Mouse (Mus musculus) limb, embryonic 13.5 days (tissue): ENCODE data around the gene Gm20388. TPM values are rescaled to one million over a fixed set of nuclear protein-coding genes. Genes with fewer than 3 reads are reported as not detected.

ENCODE experiments used
- ATAC-seq: fragments of 200-750 bp; cut with Nextera tagmentation; 2 replicates; pipeline ENCODE4 v1.8.0; 2017; ENCODE audit warnings: low read depth, moderate number of reproducible peaks, moderate TSS enrichment; ENCODE audit not compliant: low FRiP score
- H3K27ac ChIP-seq: fragments of 300-500 bp; sonication (generic); 2 replicates; pipeline ENCODE4 v1.5.1; 2015; ENCODE audit warnings: inconsistent platforms, mild to moderate bottlenecking, moderate library complexity
- H3K27me3 ChIP-seq: fragments of 300-500 bp; sonication (generic); 2 replicates; pipeline ENCODE4 v1.6.1; 2015; ENCODE audit warnings: mild to moderate bottlenecking, inconsistent platforms
- H3K36me3 ChIP-seq: fragments of 300-500 bp; sonication (generic); 2 replicates; pipeline ENCODE4 v1.6.1; 2015; ENCODE audit warnings: inconsistent platforms, mild to moderate bottlenecking, moderate library complexity
- H3K4me1 ChIP-seq: fragments of 300-500 bp; sonication (generic); 2 replicates; pipeline ENCODE4 v1.6.1; 2015; ENCODE audit warnings: inconsistent platforms
- H3K4me2 ChIP-seq: fragments of 300-500 bp; sonication (generic); replicated peaks from 2 replicates; pipeline ENCODE4 v1.6.1; 2015; ENCODE audit warnings: inconsistent platforms, mild to moderate bottlenecking, moderate library complexity
- H3K4me3 ChIP-seq: fragments of 300-500 bp; sonication (generic); 2 replicates; pipeline ENCODE4 v1.5.1; 2015; ENCODE audit warnings: moderate library complexity, mild to moderate bottlenecking, inconsistent platforms
- H3K9ac ChIP-seq: fragments of 300-500 bp; sonication (generic); 2 replicates; pipeline ENCODE4 v1.6.1; 2015; ENCODE audit warnings: mild to moderate bottlenecking, inconsistent platforms
- H3K9me3 ChIP-seq: fragments of 300-500 bp; sonication (generic); 2 replicates; pipeline ENCODE4 v1.6.1; 2016; ENCODE audit warnings: inconsistent platforms
- WGBS: fragments of 180-500 bp; shearing (Covaris S2); methylation state at CpG from one replicate; pipeline ENCODE4 v1.1.7; 2015; 5-methylcytosine and 5-hydroxymethylcytosine counted together
- polyA plus RNA-seq: library from polyadenylated mRNA; unstranded; fragments of >200 nt; fragmentation: Nextera tagmentation; extraction: Ambion mirVana; gene quantifications from 2 replicates; pipeline ENCODE4 v1.2.1, GENCODE M21; 2015

Gene Gm20388
- polyA plus RNA-seq, 1 experiment from 2014 or later, result 7.1 TPM

DNA sequence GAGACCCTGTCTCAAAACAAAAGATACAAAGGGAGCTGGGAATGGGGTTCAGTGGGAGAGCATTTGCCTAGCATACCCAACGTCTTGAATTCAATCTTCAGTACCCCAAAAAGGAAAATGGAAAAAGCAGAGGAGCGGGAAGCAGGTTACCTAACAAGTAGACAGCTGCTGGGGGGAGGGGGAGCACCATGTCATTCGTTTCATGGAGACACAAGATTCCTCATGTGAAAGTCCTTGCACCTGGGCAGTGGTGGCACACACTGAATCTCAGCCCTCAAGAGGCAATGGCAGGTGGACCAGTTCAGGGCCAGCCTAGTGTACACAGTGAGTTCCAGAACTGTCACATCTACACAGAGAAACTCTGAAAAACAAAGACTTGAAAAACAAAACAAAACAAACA, 3946.7 kb downstream of the Gm20388 start:
- Histone ChIP-seq H3K4me3 (no peak overlapping the region), H3K27ac (no peak overlapping the region), H3K9ac (no peak overlapping the region), H3K27me3 (peaks cover 20% of the 10 kb centered on the region), H3K9me3 (peaks cover 4% of the 10 kb centered on the region; the same call in 1 of the 2 replicates), H3K4me2 (no peak overlapping the region), H3K4me1 (peaks cover 12% of the 10 kb centered on the region; the same call in 1 of the 2 replicates), H3K36me3 (no peaks in the 10 kb centered on the region)
- 70% methylated on average over 3 of the region's 3 CpGs for WGBS
- ATAC-seq, result no peak

DNA sequence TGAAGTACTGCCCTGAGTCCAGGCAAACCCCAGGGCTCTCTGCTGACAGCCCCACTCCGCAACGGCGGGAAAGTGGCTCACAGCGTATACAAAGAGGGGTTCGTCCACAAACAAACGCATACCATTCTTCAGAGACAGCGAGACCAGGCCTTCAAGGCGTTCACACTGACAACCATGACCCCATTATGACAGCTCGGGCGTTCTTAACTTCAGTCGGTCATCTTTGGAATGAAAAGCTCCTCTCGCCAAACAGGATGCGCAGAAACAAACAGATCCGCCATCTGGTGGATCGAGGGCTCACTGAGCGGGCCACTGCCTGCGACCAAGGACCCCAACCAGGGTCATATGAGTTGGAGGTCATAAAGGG, 3947.9 kb downstream of the Gm20388 start:
- ATAC-seq, result 0 out of 2 replicates have a peak, but pooled peaks have one; percentile 4
- under 1% methylated on average over 17 of the region's 17 CpGs for WGBS
- H3K9ac ChIP-seq, result peak overlapping the region; percentile 71

DNA sequence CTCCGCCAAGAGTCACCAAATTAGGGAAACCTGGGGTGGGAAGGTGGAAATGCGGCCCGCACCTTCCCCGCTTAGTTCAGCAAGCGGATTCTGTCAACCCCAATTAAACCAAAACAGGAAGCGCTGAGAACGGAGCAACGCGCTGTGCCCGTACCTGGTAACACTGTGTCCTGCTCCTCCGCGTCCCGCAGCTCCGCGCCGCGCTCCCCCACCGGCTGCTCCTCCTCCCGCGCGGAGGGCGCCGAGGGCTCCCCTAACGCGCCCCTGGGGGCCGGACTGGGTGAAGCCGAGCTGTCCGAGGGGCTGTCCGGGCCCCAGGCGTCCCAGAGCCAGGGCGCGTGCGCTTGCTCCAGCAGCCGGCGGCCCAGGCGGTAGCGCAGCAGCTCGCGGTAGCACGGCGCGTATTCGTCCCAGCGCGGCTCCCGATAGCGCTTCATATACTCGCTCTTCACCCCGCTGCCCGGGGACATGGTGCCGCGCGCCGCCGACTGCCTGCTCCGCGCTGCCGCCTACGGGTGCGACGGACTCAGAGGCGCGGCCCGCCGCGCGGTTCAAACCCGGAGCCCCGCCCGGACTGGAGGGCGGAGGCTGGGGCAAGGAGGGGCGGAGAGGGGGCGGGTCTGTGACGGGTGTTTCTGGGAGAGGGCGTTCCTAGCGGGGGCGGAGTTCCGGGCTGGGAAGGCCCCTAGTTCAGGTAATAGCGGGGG, 3948.5 kb downstream of the Gm20388 start:
- H3K9ac ChIP-seq, result peak overlapping the region; percentile 72
- H3K9me3 ChIP-seq, result peaks cover 4% of the 10 kb centered on the region; the same call in 1 of the 2 replicates
- ATAC-seq, result peak; percentile 96
- peak overlapping the region; percentile 94 for H3K4me2 ChIP-seq
- peaks cover 36% of the 10 kb centered on the region for H3K27me3 ChIP-seq
- H3K4me1 ChIP-seq, result peaks cover 12% of the 10 kb centered on the region; the same call in 1 of the 2 replicates
- under 1% methylated on average over 75 of the region's 79 CpGs for WGBS
- H3K27ac ChIP-seq, result no peak overlapping the region
- H3K36me3 ChIP-seq, result no peaks in the 10 kb centered on the region
- H3K4me3 ChIP-seq, result peak overlapping the region; percentile 77

More for the DNA sequence above, 3947.9 kb downstream of the Gm20388 start:
- Histone ChIP-seq H3K4me2 (peak overlapping the region; percentile 94), H3K9me3 (peaks cover 4% of the 10 kb centered on the region; the same call in 1 of the 2 replicates), H3K4me1 (peaks cover 12% of the 10 kb centered on the region; the same call in 1 of the 2 replicates), H3K36me3 (no peaks in the 10 kb centered on the region), H3K4me3 (peak overlapping the region; percentile 77), H3K27ac (no peak overlapping the region), H3K27me3 (peaks cover 32% of the 10 kb centered on the region)

DNA sequence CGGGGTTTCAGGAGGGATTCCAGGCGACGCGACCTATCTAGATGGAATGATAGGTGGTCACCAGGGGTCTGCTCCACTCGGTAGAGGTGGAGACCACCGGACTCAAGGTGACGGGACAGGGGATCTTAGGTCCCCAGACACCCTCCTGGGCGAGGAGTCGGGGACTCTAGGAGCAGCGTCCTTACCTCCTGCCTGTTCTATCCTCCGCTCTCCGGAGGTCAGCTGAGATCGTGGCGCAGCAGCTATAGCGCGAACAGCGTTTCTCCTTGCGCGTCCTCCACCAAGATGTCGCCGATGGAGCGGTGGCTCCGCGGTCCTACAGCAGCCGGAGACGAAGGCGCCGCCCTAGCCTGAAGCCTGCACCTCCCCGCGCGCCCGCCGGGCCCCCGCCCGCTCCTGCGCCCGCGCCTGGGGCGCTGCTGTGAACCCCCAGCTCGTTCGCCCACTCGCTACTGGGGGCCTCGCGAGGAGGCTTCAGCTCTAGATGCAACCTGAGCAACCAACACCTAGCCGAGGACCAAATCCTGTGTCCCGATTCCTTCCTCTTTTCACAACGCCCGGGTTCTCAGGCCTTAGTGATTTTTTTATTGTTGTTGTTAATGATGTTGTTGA, 3949.1 kb downstream of the Gm20388 start, which contains the start of gene Ccsap:
TSS of gene Ccsap (minus strand) at position 562 of the 612 bp plus-strand sequence.
- H3K27ac ChIP-seq, result peak within 1 kb of the TSS; percentile 8; the same call in 1 of the 2 replicates
- H3K4me3 ChIP-seq, result peak within 1 kb of the TSS; percentile 77
- H3K9me3 ChIP-seq, result peaks cover 1% of the 10 kb centered on the region; the same call in 1 of the 2 replicates
- peak within 1 kb of the TSS; percentile 94 for H3K4me2 ChIP-seq
- peak within 1 kb of the TSS; percentile 72 for H3K9ac ChIP-seq
- WGBS, result 2% methylated on average over 48 of the region's 48 CpGs
- peaks cover 42% of the 10 kb centered on the region for H3K27me3 ChIP-seq
- peaks cover 12% of the 10 kb centered on the region; the same call in 1 of the 2 replicates for H3K4me1 ChIP-seq
- H3K36me3 ChIP-seq, result no peaks in the 10 kb centered on the region
- ATAC-seq, result no peak

DNA sequence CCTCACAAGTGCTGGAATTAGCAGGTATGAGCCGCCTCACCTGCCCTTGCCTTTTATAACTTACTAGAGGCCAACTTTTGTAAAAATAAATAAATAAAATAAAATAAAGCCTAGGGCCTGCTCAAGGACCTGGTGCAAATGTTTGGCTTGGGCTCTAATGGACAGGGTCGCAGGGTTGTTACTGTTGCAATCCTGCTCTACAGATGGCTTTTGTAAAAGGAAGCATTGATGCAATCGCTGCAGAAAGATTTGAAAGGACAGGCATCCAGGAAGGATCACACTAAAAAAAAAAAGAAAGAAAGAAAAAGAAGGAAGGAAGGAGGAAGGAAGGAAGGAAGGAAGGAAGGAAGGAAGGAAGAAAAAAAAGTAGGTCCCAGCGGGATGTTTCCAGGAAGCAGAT, 3949.7 kb downstream of the Gm20388 start:
- peaks cover 44% of the 10 kb centered on the region for H3K27me3 ChIP-seq
- H3K9me3 ChIP-seq, result no peaks in the 10 kb centered on the region
- H3K9ac ChIP-seq, result no peak overlapping the region
- peak overlapping the region; percentile 94 for H3K4me2 ChIP-seq
- no peak for ATAC-seq
- no peaks in the 10 kb centered on the region for H3K36me3 ChIP-seq
- 74% methylated on average over 4 of the region's 4 CpGs for WGBS
- H3K4me3 ChIP-seq, result peak overlapping the region; percentile 77
- H3K4me1 ChIP-seq, result peaks cover 12% of the 10 kb centered on the region; the same call in 1 of the 2 replicates
- H3K27ac ChIP-seq, result no peak overlapping the region

DNA sequence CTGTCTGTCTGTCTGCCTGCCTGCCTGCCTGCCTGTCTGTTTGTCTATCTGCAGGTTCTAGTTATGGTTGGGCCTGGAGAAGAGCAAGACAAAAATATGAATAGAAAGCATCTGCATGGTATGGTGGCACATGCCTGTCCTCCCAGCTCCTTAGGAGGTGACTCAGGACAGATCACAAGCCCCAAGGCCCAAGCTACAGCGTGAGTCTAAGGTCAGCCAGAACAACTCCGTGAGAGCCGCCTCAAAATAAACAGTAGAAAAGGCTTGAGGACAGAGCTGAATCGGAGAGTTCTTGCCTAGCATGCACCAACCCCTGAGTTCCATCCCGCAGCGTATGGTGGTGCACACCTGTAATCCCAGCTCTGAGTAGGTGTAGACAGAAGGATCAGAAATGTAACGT, 3955.1 kb downstream of the Gm20388 start:
- Histone ChIP-seq H3K27me3 (peaks cover 36% of the 10 kb centered on the region), H3K36me3 (no peaks in the 10 kb centered on the region), H3K4me2 (no peak overlapping the region), H3K4me1 (no peaks in the 10 kb centered on the region), H3K4me3 (no peak overlapping the region), H3K27ac (no peak overlapping the region), H3K9ac (no peak overlapping the region), H3K9me3 (no peaks in the 10 kb centered on the region)
- ATAC-seq, result no peak
- WGBS, result 79% methylated on average over 7 of the region's 7 CpGs

DNA sequence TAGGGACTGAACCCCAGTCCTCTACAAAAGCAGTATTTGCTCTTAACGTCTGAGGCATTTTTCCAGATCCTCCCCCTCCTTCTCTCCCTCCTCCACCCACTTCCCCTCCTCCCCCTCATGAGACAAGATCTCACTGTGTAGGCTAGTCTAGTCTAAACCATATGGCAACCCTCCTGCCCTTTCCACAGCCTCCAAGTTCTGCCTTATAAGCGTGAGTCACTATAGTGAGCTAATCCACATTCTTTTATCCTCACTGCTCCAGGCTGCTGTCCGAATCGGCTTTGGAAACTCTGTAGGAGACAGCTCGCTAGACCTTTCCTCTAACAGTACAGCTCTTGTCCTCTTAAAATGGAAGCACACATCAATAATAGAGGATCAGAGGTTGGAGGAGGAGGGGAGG, 3956.3 kb downstream of the Gm20388 start:
- Histone ChIP-seq H3K27ac (no peak overlapping the region), H3K4me2 (no peak overlapping the region), H3K27me3 (peaks cover 28% of the 10 kb centered on the region), H3K9ac (no peak overlapping the region), H3K4me3 (no peak overlapping the region), H3K4me1 (0 out of 2 replicates have a peak, but pooled peaks cover 2% of the 10 kb centered on the region), H3K36me3 (no peaks in the 10 kb centered on the region), H3K9me3 (no peaks in the 10 kb centered on the region)
- no peak for ATAC-seq
- WGBS, result 33% methylated on average over 5 of the region's 5 CpGs

DNA sequence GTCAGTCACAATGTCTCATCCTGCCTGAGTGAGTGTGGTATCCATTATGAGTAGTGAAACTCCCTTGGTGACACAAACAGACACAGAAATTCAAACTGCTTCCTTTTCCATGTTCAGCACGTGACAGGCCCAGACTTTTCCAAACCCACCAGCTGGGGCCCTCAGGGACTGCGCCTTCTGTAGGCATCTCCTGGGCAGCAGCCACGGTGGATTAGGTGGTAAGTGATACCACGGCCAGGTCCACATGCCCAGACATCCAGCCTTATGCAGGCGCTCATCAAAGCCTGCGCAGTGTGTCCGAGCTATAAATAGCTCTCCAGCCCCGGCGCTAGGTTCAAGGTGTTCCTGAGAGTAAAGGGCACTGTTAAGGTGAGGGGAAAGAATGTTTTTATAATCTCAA, 3961.4 kb downstream of the Gm20388 start:
- no peaks in the 10 kb centered on the region for H3K9me3 ChIP-seq
- ATAC-seq, result no peak
- no peak overlapping the region for H3K9ac ChIP-seq
- H3K4me3 ChIP-seq, result no peak overlapping the region
- H3K36me3 ChIP-seq, result no peaks in the 10 kb centered on the region
- 54% methylated on average over 9 of the region's 9 CpGs for WGBS
- no peak overlapping the region for H3K4me2 ChIP-seq
- H3K4me1 ChIP-seq, result 0 out of 2 replicates have a peak, but pooled peaks cover 4% of the 10 kb centered on the region
- no peak overlapping the region for H3K27ac ChIP-seq
- H3K27me3 ChIP-seq, result no peaks in the 10 kb centered on the region

DNA sequence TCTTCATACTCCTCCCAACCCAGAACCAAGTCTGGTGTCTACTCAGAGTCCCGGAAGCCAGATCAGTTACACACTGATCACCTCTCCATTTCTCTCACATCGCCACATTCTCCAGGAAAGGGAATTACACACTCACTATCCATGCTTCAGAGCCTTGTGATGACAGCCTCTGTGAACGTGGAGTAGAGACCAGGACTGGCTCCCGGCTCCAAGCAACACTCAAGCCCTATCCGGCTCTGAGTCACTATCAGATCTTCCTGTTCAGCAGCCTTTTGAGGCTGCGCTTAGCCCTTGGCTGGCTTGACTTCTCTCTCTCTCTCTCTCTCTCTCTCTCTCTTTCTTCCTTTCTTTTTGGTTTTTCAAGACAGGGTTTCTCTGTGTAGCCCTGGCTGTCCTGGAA, 3962.7 kb downstream of the Gm20388 start:
- Histone ChIP-seq H3K27ac (no peak overlapping the region), H3K4me3 (no peak overlapping the region)
- WGBS, result 80% methylated on average over 6 of the region's 6 CpGs

DNA sequence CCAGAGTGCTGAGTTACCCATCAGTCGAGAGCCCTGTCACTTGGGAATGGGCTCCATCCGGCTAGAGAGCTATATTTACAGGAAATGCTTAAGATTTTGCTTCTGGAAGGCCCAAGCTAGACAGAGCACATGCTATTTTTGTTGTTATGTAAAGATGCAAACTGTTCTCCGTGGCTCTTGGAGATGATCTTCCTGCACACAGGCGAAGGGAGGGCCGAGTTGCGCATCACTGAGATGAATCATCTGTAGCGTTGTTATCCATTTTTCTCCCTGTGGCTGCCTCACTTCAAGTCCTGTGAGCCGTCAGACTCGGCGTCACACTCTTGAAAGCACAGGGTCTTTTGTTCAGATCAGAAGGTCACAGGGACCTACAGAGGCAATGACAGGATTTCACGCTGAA, 3963.7 kb downstream of the Gm20388 start:
- Histone ChIP-seq H3K27me3 (no peaks in the 10 kb centered on the region), H3K4me2 (no peak overlapping the region), H3K36me3 (no peaks in the 10 kb centered on the region), H3K27ac (no peak overlapping the region), H3K4me1 (0 out of 2 replicates have a peak, but pooled peaks cover 4% of the 10 kb centered on the region), H3K9ac (no peak overlapping the region), H3K9me3 (no peaks in the 10 kb centered on the region), H3K4me3 (no peak overlapping the region)
- no peak for ATAC-seq
- WGBS, result 85% methylated on average over 11 of the region's 11 CpGs

More for the DNA sequence above, 3962.7 kb downstream of the Gm20388 start:
- H3K9me3 ChIP-seq, result no peaks in the 10 kb centered on the region
- H3K4me2 ChIP-seq, result no peak overlapping the region
- no peaks in the 10 kb centered on the region for H3K27me3 ChIP-seq
- H3K9ac ChIP-seq, result no peak overlapping the region
- 0 out of 2 replicates have a peak, but pooled peaks cover 4% of the 10 kb centered on the region for H3K4me1 ChIP-seq
- no peak for ATAC-seq
- H3K36me3 ChIP-seq, result no peaks in the 10 kb centered on the region

DNA sequence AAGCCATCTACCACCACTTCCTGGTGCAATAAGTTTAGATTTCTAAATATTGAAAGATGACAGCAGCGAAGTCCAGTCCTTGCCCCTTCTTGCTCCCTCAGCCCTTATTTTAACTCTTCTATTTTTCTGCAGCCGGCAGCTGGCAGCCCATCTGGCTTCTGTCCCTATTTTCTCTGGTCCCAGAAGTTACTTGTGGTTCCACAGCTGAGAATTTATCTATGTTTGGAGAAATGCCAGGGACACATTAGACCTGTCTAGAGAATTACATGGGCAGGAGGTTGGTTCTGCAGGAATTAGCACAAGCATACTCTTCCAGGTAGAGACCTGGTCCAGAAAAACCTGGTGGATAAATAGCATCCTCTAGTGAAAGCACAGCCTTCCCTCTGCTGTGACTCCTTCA, 3967.2 kb downstream of the Gm20388 start:
- Histone ChIP-seq H3K4me2 (no peak overlapping the region), H3K27me3 (no peaks in the 10 kb centered on the region), H3K36me3 (no peaks in the 10 kb centered on the region), H3K4me1 (no peaks in the 10 kb centered on the region), H3K4me3 (no peak overlapping the region), H3K9ac (no peak overlapping the region), H3K9me3 (no peaks in the 10 kb centered on the region), H3K27ac (no peak overlapping the region)
- 66% methylated on average over 2 of the region's 2 CpGs for WGBS
- no peak for ATAC-seq

DNA sequence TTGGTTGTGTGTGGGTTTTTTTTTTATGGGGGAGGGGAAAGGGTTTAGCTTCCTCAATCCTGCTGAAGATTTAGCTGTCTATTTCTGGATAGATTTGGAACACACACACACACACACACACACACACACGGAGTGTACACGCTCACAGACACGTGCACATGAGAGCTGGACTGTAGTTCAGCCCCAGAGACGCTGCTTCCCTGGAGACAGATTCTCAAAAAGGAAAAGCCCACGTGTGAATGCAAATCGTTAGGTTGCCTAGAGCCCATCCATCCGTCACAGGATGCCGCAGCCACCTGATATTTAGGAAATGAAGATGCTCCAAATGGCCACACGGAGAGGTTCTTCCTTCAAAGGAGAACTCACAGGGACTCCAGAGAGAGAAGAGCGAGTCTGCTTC, 3969.6 kb downstream of the Gm20388 start:
- Histone ChIP-seq H3K27ac (no peak overlapping the region), H3K4me2 (no peak overlapping the region), H3K4me1 (peaks cover 12% of the 10 kb centered on the region), H3K27me3 (peaks cover 19% of the 10 kb centered on the region), H3K36me3 (no peaks in the 10 kb centered on the region), H3K4me3 (no peak overlapping the region), H3K9me3 (no peaks in the 10 kb centered on the region), H3K9ac (no peak overlapping the region)
- ATAC-seq, result no peak
- 67% methylated on average over 10 of the region's 10 CpGs for WGBS
